Mouse (Mus musculus) neural tube, embryonic 14.5 days (tissue): ENCODE measurements at regions not wholly inside any gene's neighbourhood (a gene's known extent, or its start where the extent isn't known, plus 50 kb on each side); places are given as distances from the start of the nearest gene placed in this dataset.

Experiments
- ATAC-seq: fragments of 200-750 bp; cut with Nextera tagmentation; 2 replicates; pipeline ENCODE4 v1.8.0; 2017; ENCODE audit warnings: low read depth, mild to moderate bottlenecking, moderate TSS enrichment, moderate library complexity
- H3K27ac ChIP-seq: fragments of 300-500 bp; sonication (generic); 2 replicates; pipeline ENCODE4 v1.5.1; 2014; ENCODE audit warnings: low read depth, mild to moderate bottlenecking, control low read depth, low read length, moderate library complexity, mixed read lengths
- H3K27me3 ChIP-seq: fragments of 300-500 bp; sonication (generic); 2 replicates; pipeline ENCODE4 v1.6.1; 2014; ENCODE audit warnings: low read length; ENCODE audit not compliant: control insufficient read depth, insufficient read depth
- H3K36me3 ChIP-seq: fragments of 300-500 bp; sonication (generic); 2 replicates; pipeline ENCODE4 v1.6.1; 2014; ENCODE audit warnings: low read length, mixed read lengths; ENCODE audit not compliant: control insufficient read depth, insufficient read depth
- H3K4me1 ChIP-seq: fragments of 300-500 bp; sonication (generic); 2 replicates; pipeline ENCODE4 v1.6.1; 2014; ENCODE audit warnings: low read length; ENCODE audit not compliant: control insufficient read depth, insufficient read depth
- H3K4me2 ChIP-seq: fragments of 300-500 bp; sonication (generic); 2 replicates; pipeline ENCODE4 v1.6.1; 2014; ENCODE audit warnings: mild to moderate bottlenecking, low read depth, low read length, control low read depth
- H3K4me3 ChIP-seq: fragments of 300-500 bp; sonication (generic); 2 replicates; pipeline ENCODE4 v1.5.1; 2014; ENCODE audit warnings: low read depth, low read length, control low read depth, mixed read lengths
- H3K9ac ChIP-seq: fragments of 300-500 bp; sonication (generic); replicated peaks from 2 replicates; pipeline ENCODE4 v1.6.1; 2014; ENCODE audit warnings: low read depth, mild to moderate bottlenecking, control low read depth, low read length, mixed read lengths
- H3K9me3 ChIP-seq: fragments of 300-500 bp; sonication (generic); 2 replicates; pipeline ENCODE4 v1.6.1; 2016; ENCODE audit warnings: low read length; ENCODE audit not compliant: control insufficient read depth
- WGBS: fragments of 180-500 bp; shearing (Covaris S2); extraction: QIAGEN DNeasy Blood & Tissue Kit; methylation state at CpG from one replicate; pipeline ENCODE4 v1.1.7; 2014; 5-methylcytosine and 5-hydroxymethylcytosine counted together

DNA sequence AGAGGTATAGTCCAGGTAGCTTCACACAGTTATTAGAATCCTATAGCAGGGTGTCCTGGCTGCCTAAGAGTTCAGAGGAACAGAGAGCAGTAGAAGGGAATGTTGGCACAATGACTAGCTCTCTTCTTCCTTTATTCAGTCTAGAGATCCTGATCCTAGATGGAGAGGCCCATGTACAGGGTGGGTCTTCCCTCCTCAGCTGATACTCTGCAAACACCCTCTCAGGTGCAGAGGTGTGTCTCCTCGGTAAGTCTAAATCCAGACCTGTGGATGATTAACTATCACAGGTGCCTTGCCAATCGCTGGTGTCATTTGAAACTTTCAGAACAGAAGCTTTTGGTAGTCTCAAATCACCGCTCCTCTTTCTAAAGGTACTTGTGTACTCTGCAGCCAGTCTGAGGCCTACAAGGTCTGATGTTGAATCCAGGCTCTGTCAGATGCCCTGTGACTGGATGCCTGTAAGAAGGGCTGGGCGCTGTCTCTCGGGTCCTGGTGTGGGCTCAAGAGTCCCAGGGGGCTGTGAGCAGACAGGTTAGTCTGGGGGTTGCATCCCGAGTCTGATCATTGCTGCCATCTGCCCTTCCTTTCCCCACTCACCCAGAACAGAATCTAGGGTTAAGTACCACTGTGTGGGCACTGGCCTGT is 52.0 kb upstream of the Plcl2 start:
- no peak overlapping the region for H3K4me3 ChIP-seq
- no peaks in the 10 kb centered on the region for H3K27me3 ChIP-seq
- H3K9me3 ChIP-seq: no peaks in the 10 kb centered on the region
- no peaks in the 10 kb centered on the region for H3K4me1 ChIP-seq
- WGBS: 86% methylated on average over 6 of the region's 6 CpGs
- H3K27ac ChIP-seq: no peak overlapping the region
- no peak overlapping the region for H3K9ac ChIP-seq
- H3K4me2 ChIP-seq: no peak overlapping the region
- no peaks in the 10 kb centered on the region for H3K36me3 ChIP-seq
- no peak for ATAC-seq

DNA sequence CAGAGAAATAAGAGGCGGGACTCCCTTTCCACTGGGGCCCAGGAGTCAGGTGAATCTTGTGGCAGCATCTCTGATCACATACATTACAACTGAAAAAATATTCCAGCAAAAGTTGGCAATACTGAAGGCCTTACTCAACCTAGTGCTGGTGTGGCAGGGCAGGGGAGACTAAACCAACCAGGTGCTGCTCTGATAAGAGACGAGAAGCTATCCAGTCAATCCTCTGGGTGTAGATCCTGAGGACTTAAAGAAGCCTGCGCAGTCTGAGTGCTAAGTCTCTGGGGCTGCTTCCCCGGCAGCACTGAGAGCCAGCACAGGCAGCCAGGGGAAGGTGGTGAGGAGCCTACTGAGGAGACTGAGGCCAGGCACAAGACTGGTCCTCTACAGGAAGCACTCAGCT is 51.0 kb upstream of the Plcl2 start:
- Histone ChIP-seq H3K9ac (no peak overlapping the region), H3K27ac (no peak overlapping the region), H3K27me3 (no peaks in the 10 kb centered on the region), H3K4me1 (no peaks in the 10 kb centered on the region), H3K36me3 (no peaks in the 10 kb centered on the region), H3K4me3 (no peak overlapping the region), H3K4me2 (no peak overlapping the region), H3K9me3 (no peaks in the 10 kb centered on the region)
- 89% methylated on average over 4 of the region's 4 CpGs for WGBS
- no peak for ATAC-seq
